Mouse (Mus musculus) erythroblast, embryonic 14.5 days (primary cell): ENCODE results near the gene Pcx.

Experiments
- GATA1 ChIP-seq: IDR thresholded peaks from 2 replicates; pipeline ENCODE4 v1.6.1; 2012; ENCODE audit warnings: low read length, inconsistent platforms, mixed read lengths
- TAL1 ChIP-seq: IDR thresholded peaks from 3 replicates; pipeline ENCODE4 v1.6.1; 2012; ENCODE audit warnings: low read length, inconsistent platforms, mixed read lengths

- TF ChIP-seq TAL1: no peak
- no peak for TF ChIP-seq GATA1
Observed at GRCm38 (mm10) chr19:4559011-4559410, 48.7 kb downstream of the Pcx start.
